Mouse (Mus musculus): ENCODE data around the gene Zfp853.

Zfp853 gene

GRCm38 (mm10) chr5:143293404-143293803, at the start of gene Zfp853:
Zfp853 (minus strand) TSS chr5:143293623.
- DNase-seq (ENCODE audit: low spot score), result no peak

GRCm38 (mm10) chr5:143339603-143340002, 46.2 kb upstream of the Zfp853 start:
- no peak for DNase-seq (ENCODE audit: low spot score)

DNA sequence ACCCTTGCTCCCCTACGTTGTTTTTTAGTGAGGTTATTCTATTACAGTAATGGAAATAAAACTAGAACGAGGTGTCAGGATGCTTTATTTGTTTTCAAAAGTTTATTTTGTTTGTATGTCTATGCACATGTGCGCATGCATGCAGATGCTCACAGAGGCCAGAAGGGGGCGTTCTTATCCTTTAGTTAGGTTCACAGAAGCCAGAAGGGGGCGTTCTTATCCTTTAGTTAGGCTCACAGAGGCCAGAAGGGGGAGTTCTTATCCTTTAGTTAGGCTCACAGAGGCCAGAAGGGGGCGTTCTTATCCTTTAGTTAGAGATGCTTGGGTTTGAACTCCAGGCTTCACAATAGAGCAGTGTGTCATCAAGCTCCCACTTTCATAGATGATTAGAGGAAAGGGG, 43.1 kb upstream of the Zfp853 start:
- no peak for DNase-seq (ENCODE audit: low spot score)

- DNase-seq (ENCODE audit: low spot score), result no peak
Measured at GRCm38 (mm10) chr5:143335089-143335460, 41.7 kb upstream of the Zfp853 start.

DNA sequence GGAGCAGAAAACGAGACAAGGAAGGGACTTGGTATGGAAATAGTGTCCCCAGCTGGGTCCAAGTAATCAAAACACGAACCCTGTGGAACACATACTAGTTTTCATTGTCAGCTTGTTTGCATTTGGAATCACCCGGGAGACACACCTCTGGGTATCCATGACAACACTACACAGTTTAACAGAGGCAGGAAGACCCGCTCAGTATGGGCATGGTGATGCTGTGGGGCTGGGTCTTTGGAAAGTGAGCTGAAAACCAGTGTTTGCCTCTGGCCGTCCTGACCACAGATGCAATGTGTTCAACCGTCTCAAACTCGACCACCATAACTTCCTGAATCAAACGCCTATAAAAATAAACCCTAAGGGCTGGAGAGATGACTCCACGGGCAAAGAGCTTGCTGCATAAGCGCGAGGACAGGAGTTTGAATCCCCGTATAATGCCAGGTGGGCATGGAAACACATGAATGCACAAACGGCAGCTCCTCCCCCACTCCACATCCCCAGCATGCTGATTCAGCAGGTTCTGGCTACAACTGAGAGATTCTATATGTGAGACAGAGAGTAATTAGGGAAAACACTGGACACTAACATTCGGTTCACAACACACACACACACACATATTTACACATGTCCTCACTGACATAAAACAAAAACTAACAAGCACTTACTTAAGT, 41.1 kb upstream of the Zfp853 start:
- DNase-seq (ENCODE audit: low spot score), result no peak

GRCm38 (mm10) chr5:143333872-143334271, 40.4 kb upstream of the Zfp853 start:
- DNase-seq (ENCODE audit: low spot score), result peak; percentile 67

GRCm38 (mm10) chr5:143328690-143329495, 35.5 kb upstream of the Zfp853 start, which contains the start of gene Zdhhc4:
Zdhhc4 (minus strand) TSS chr5:143329256.
- peak; percentile 91 for DNase-seq (ENCODE audit: low spot score)

- DNase-seq (ENCODE audit: low spot score), result no peak
Measured at GRCm38 (mm10) chr5:143317288-143317610, 23.8 kb upstream of the Zfp853 start.

DNA sequence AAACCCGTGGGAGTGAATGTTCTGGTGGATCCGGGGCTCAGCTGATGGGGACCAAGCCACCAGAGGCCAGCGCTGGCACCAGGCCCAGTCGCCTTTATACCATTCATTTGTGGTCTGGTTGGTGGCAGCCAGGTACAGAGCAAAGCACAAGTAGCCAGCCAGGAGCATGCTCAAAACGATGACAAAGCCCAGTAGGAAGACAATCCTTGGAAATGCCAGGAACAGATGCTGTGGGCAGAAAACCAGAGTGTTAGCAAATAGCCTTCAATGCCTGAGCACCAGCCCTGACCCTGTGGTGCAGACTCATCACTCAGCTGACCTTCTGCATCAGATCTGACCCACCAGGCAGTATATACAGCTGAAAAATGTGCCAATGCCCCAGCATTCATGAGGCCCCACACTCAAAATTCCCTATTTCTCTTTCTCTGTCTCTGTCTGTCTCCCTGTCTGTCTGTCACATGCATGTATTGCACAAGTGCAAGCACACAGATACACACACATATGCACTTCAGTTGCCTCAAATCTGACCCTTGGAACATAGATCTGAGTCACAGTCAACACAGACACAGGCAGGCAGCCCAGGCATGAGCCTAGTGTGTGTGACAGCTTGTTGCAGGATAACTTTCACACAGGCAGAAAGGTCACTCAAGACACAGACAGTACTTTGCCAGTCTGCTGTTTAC, 23.3 kb upstream of the Zfp853 start:
- DNase-seq (ENCODE audit: low spot score), result no peak

GRCm38 (mm10) chr5:143315514-143315888, 22.1 kb upstream of the Zfp853 start:
- DNase-seq (ENCODE audit: low spot score), result no peak

- peak; percentile 90 for DNase-seq (ENCODE audit: low spot score)
Measured at GRCm38 (mm10) chr5:143314730-143315513, 21.5 kb upstream of the Zfp853 start, which contains the start of gene E130309D02Rik. E130309D02Rik (minus strand) TSS chr5:143315360.

GRCm38 (mm10) chr5:143314183-143314729, 20.8 kb upstream of the Zfp853 start:
- DNase-seq (ENCODE audit: low spot score), result no peak

DNA sequence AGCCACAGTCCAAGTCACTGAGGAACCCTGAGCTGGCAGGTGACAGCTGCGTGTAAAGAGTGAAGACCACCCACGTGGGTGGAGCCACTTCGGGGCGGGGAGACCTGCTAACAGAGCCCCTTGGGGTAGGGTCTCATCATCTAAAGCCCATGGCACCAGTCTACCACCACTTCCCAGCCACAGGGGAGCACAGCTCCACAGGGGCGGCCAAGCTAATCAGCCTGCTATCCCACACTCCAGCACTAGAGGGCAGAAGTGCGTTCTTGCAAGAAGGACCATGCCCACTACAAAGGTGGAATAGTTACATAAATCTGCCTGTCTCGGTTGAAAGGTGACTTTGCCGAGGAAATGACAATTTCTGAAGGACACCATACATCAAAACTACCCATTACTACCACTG, 18.5 kb upstream of the Zfp853 start:
- DNase-seq (ENCODE audit: low spot score), result peak; percentile 75

DNA sequence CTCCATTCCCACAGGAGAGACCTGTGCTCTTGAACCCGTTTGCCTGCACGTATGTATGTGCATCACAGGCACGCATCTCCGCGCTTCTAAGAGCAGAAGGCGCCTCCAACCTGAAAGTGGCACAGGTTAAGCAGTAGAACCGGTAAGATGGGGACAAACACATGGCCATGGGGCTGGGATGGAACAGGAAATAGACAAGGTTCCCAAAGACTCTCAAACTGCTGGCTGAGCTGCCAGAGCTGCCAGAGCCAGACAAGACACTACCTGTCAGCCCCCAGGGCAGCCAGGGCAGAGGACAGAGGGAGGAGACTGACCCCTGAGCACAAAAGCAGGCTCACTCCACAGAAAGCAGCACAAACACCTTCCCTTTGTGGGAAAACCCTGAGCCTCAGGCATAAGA, 16.5 kb upstream of the Zfp853 start:
- no peak for DNase-seq (ENCODE audit: low spot score)

DNA sequence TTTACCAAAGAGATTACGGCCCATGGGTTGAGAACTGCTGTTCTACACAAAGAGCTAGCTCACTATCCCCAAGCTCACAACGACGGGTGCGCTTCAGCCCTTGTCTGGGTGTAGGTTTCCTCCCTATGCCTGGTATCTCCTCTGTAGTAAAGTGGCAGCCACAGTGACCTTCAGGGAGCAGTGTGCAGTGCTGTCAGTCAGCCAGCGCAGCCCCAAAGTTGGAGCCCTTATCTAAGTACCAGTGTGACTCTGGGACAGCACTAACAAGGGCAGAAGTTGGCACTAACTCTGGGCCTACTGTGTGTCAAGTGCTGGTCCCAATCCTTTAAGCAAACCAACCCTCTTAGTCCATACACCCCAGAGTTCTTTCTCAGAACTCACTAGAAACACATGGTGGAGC, 15.4 kb upstream of the Zfp853 start:
- DNase-seq (ENCODE audit: low spot score), result no peak

DNA sequence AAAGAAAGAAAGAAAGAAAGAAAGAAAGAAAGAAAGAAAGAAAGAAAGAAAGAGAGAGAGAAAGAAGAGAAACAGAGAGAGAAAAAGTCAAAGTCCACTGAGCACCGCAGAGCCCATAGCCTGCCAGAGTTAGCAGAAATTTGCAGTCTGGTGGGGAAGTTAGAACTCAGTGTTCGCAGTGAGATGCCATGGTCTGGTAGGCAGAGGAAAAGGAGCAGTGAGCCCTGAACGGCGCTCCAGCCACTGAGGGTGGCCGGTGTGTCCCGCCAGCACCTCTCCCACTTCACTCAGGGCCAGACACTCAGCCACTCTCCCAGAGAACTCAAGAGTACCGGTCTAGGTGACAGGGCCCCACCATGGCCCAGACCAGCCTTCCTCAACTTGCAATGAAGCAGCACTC, 10.8 kb upstream of the Zfp853 start:
- no peak for DNase-seq (ENCODE audit: low spot score)

DNA sequence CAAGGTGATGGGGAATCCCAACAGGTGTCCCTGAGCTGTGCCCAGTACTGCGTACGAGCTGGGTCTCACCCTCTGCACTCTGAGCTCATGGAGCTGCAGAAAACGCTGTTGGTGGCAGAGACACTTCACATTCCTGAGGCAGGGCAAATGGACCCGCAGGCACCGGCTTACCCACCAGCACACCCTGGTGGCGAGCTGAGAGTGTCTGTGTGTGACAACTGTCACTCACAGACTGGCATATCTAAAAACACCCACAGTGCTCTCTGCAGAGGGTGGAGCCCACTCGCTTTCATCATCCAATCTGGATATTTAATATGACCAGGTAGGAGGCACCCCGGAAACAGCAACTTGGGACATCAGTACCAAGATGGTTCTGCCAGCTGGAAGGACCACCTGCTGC, 7.9 kb upstream of the Zfp853 start:
- no peak for DNase-seq (ENCODE audit: low spot score)

DNA sequence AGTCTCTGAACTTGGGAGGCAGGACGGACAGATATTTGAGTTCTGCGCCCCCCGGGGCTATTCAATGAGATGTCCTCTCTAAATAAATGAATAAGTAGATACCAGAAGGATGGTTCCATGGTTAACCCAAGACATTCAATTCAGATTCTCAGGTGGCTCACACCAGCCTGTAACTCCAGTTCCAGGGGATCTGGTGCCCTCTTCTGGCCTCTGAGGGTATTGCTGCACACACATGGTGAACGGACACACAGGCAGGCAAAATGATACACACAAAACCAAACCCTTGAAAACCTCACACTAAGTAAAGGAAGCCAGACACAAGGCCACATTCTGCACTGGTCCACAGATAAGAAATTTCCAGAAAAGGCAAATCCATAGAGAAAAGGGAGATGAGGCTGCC, 6.3 kb upstream of the Zfp853 start:
- DNase-seq (ENCODE audit: low spot score), result peak; percentile 45

GRCm38 (mm10) chr5:143298391-143298790, 5.0 kb upstream of the Zfp853 start:
- no peak for DNase-seq (ENCODE audit: low spot score)

- DNase-seq (ENCODE audit: low spot score), result no peak
Measured at GRCm38 (mm10) chr5:143297986-143298385, 4.6 kb upstream of the Zfp853 start.

DNA sequence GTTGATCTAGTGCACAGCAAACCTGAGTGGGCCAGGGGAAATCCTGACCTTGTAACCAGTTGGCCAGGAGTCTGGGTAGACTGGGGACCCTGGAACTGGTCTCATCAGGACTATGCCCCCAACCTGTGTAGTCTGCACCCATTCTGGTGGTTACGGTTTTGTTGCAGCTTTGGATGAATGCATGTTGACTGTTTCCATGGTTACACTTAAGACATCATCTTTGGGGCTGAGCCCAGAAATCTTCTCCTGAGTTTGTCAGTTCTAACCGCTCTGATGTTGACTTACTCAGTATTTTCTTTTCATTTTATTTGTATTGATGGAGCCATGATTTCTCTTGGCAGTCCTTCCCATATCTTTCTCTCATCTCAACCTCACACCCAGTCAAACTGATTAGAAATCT, 1.9 kb upstream of the Zfp853 start:
- DNase-seq (ENCODE audit: low spot score), result no peak

- no peak for DNase-seq (ENCODE audit: low spot score)
Measured at GRCm38 (mm10) chr5:143294862-143295261, 1.4 kb upstream of the Zfp853 start.

All from ovary, postnatal 14 days (tissue).